7 mouse cellular contexts compared by ENCODE assay signal in the genomic region with DNA sequence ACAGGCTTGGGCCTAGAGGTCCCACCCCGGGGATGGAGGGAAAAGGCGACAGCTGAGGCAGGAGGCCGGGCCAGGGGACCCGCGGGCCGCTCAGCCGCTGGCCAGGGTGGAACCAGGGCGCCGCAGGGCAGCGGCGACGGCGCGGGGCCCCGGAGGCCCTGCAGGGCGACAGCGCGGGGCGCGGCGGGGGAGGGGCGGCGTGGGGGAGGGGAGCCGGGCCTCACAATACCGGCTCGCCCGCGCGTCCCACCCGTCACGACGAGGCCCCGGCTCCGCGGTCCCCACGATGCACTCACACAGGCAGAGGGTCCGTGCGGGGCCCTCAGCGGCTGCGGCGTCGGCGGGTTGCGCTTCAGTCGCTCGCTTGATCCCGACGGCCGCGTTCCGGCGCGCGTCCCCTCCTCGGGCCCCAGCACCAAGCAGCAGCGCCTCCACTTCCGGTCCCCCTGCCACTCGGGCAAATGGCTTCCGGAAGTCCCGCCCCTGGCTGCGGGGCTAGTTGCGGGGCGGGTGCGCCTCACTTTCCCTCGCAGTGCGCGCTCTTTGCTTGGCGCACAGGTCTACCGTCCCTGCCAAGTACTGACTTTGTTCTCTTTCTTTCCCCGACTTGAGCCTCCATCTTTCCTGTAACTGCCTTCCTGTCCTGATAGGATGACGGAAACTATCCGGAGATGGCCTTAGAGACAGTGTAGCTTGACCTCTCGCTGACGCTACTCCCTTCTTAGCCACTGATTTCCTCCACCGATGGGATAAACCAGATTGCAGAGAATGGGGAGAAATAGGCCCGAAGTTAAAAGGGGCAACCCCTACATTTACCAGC. TPM values are rescaled to one million over a fixed set of nuclear protein-coding genes. Genes with fewer than 3 reads are reported as not detected.
A peak's percentile ranks its signal among the peaks of the same experiment; 100 is the strongest.
DNase-seq lines count a peak whose midpoint lies in the region; ATAC-seq and TF ChIP-seq lines count a peak whose summit lies in the region.

No protein-coding gene starts in this region.

- peak overlapping the region; percentile 97 for H3K27ac ChIP-seq in intestine, postnatal 0 days (ENCODE audit: low read depth, low read length)
- H3K27ac ChIP-seq in midbrain, embryonic 12.5 days (replicated peaks): peak overlapping the region; percentile 96
- peak overlapping the region; percentile 87 for H3K27ac ChIP-seq in small intestine, adult 2 months (ENCODE audit: insufficient read depth, low read depth, low read length)

- peak overlapping the region; percentile 92 for H3K9ac ChIP-seq in intestine, postnatal 0 days (ENCODE audit: low read depth, low read length)
- H3K9ac ChIP-seq in midbrain, embryonic 12.5 days (replicated peaks): peak overlapping the region; percentile 97

- H3K9me3 ChIP-seq in intestine, postnatal 0 days (ENCODE audit: control insufficient read depth): no peaks in the 10 kb centered on the region
- no peaks in the 10 kb centered on the region for H3K9me3 ChIP-seq in midbrain, embryonic 12.5 days

- no peaks in the 10 kb centered on the region for H3K27me3 ChIP-seq in intestine, postnatal 0 days (replicated peaks; ENCODE audit: control insufficient read depth, insufficient read depth, low read length)
- no peaks in the 10 kb centered on the region for H3K27me3 ChIP-seq in midbrain, embryonic 12.5 days
- no peaks in the 10 kb centered on the region for H3K27me3 ChIP-seq in small intestine, adult 2 months (ENCODE audit: control insufficient read depth, insufficient read depth, low read length)

- no peak for TF ChIP-seq CTCF in intestine, postnatal 0 days (IDR thresholded peaks at IDR 0.05; ENCODE audit: low read depth)
- no peak for TF ChIP-seq CTCF in small intestine, adult 2 months (IDR thresholded peaks at IDR 0.05; ENCODE audit: extremely low read depth, insufficient read length, insufficient replicate concordance, low read depth, low read length)

- H3K4me2 ChIP-seq in intestine, postnatal 0 days (replicated peaks; ENCODE audit: low read depth): peak overlapping the region; percentile 78
- peak overlapping the region; percentile 94 for H3K4me2 ChIP-seq in midbrain, embryonic 12.5 days (replicated peaks)

- intact Hi-C loops in left cerebral cortex, postnatal 4 days (cut with DNase I): loop anchor here (2.0 kb wide), 1 partner anchor 28 kb away; a partner anchor contains a TSS

- DNase-seq in adrenal gland, adult 2 months: peak; percentile 94
- DNase-seq in embryo, embryonic 11.5 days (ENCODE audit: low read depth, low spot score): peak; percentile 80
- peak; percentile 77 to 92 for DNase-seq in gastrocnemius, postnatal 4 days (ENCODE audit: low spot score in 2 of 2)
- DNase-seq in left cerebral cortex, postnatal 4 days: peak; percentile 95

- H3K36me3 ChIP-seq in intestine, postnatal 0 days (ENCODE audit: control insufficient read depth, insufficient read depth): no peaks in the 10 kb centered on the region
- H3K36me3 ChIP-seq in midbrain, embryonic 12.5 days: 0 out of 2 replicates have a peak, but pooled peaks cover 4% of the 10 kb centered on the region
- H3K36me3 ChIP-seq in small intestine, adult 2 months (ENCODE audit: control insufficient read depth, insufficient read depth, low read length): no peaks in the 10 kb centered on the region

- ATAC-seq in intestine, postnatal 0 days: peak; percentile 90
- ATAC-seq in midbrain, embryonic 12.5 days (ENCODE audit: low FRiP score, low read depth): peak; percentile 94

- no peaks in the 10 kb centered on the region for H3K4me1 ChIP-seq in intestine, postnatal 0 days (replicated peaks; ENCODE audit: control insufficient read depth, insufficient read depth, low read length)
- H3K4me1 ChIP-seq in midbrain, embryonic 12.5 days: peaks cover 39% of the 10 kb centered on the region
- no peaks in the 10 kb centered on the region; the same call in 1 of the 2 replicates for H3K4me1 ChIP-seq in small intestine, adult 2 months (ENCODE audit: control insufficient read depth, insufficient read depth, insufficient read length, low read length)

- peak overlapping the region; percentile 93 for H3K4me3 ChIP-seq in intestine, postnatal 0 days (ENCODE audit: low read depth, low read length)
- peak overlapping the region; percentile 98 for H3K4me3 ChIP-seq in midbrain, embryonic 12.5 days
- peak overlapping the region; percentile 93 for H3K4me3 ChIP-seq in small intestine, adult 2 months (ENCODE audit: low read depth, low read length)

- TF ChIP-seq POLR2A in small intestine, adult 2 months (IDR thresholded peaks at IDR 0.05; ENCODE audit: low read depth, low read length): peak; percentile 50

- under 1% methylated on average over 59 of the region's 76 CpGs for WGBS in intestine, postnatal 0 days
- under 1% methylated on average over 64 of the region's 76 CpGs for WGBS in midbrain, embryonic 12.5 days
- under 1% methylated on average over 72 of the region's 76 CpGs for WGBS in small intestine, adult 2 months

RNA-seq across cellular contexts. Expression of a gene that starts 27.9 kb away (rescaled TPM):
- 100 to 1,000 TPM; 154 to 167 TPM for total RNA-seq in adrenal gland, adult 2 months (2021)
- polyA plus RNA-seq in adrenal gland, adult 2 months (2012; rRNA removed): 57.5 and 96.7 TPM in 2 replicates
- total RNA-seq in gastrocnemius, postnatal 4 days (2021): 100 to 1,000 TPM; 104 to 110 TPM
- polyA plus RNA-seq in intestine, postnatal 0 days (2015; fragmentation: Nextera tagmentation; extraction: Ambion mirVana): 78.1 and 78.2 TPM in 2 replicates
- 100 to 1,000 TPM; 262 to 267 TPM for total RNA-seq in left cerebral cortex, postnatal 4 days (2021)
- polyA plus RNA-seq in midbrain, embryonic 12.5 days (2016; fragmentation: Nextera tagmentation; extraction: Ambion mirVana): 291 and 326 TPM in 2 replicates
- 2.5 and 12.8 TPM in 2 replicates for polyA plus RNA-seq in small intestine, adult 2 months (2012; rRNA removed)

RNA-seq across cellular contexts. Expression of a gene that starts 28.0 kb away (rescaled TPM):
- 10 to 100 TPM; 49.2 to 87.3 TPM for total RNA-seq in adrenal gland, adult 2 months (2021)
- polyA plus RNA-seq in adrenal gland, adult 2 months (2012; rRNA removed): 17.2 and 30.2 TPM in 2 replicates
- total RNA-seq in gastrocnemius, postnatal 4 days (2021): 10 to 100 TPM; 62.9 to 70.1 TPM
- polyA plus RNA-seq in intestine, postnatal 0 days (2015; fragmentation: Nextera tagmentation; extraction: Ambion mirVana): 7.4 and 10.0 TPM in 2 replicates
- total RNA-seq in left cerebral cortex, postnatal 4 days (2021): 10 to 100 TPM; 54.6 to 56.9 TPM
- polyA plus RNA-seq in midbrain, embryonic 12.5 days (2016; fragmentation: Nextera tagmentation; extraction: Ambion mirVana): 11.8 and 12.6 TPM in 2 replicates
- 9.2 and 14.5 TPM in 2 replicates for polyA plus RNA-seq in small intestine, adult 2 months (2012; rRNA removed)

RNA-seq across cellular contexts. Expression of a gene that starts 29.6 kb away (rescaled TPM):
- total RNA-seq in adrenal gland, adult 2 months (2021): 100 to 1,000 TPM; 138 to 351 TPM
- 942 and 1,575 TPM in 2 replicates for polyA plus RNA-seq in adrenal gland, adult 2 months (2012; rRNA removed)
- 10 to 100 TPM; 61.5 to 65.5 TPM for total RNA-seq in gastrocnemius, postnatal 4 days (2021)
- 65.0 and 70.5 TPM in 2 replicates for polyA plus RNA-seq in intestine, postnatal 0 days (2015; fragmentation: Nextera tagmentation; extraction: Ambion mirVana)
- total RNA-seq in left cerebral cortex, postnatal 4 days (2021): 10 to 100 TPM; 80.0 to 97.1 TPM
- polyA plus RNA-seq in midbrain, embryonic 12.5 days (2016; fragmentation: Nextera tagmentation; extraction: Ambion mirVana): 36.0 and 36.4 TPM in 2 replicates
- 337 and 348 TPM in 2 replicates for polyA plus RNA-seq in small intestine, adult 2 months (2012; rRNA removed)

RNA-seq across cellular contexts. Expression of a gene that starts 48.8 kb away (rescaled TPM):
- total RNA-seq in adrenal gland, adult 2 months (2021): 100 to 1,000 TPM in 1 of 2 experiments, 10 to 100 TPM in 1; 80.8 to 268 TPM
- polyA plus RNA-seq in adrenal gland, adult 2 months (2012; rRNA removed): 59.9 and 80.9 TPM in 2 replicates
- total RNA-seq in gastrocnemius, postnatal 4 days (2021): 100 to 1,000 TPM in 1 of 2 experiments, 10 to 100 TPM in 1; 79.2 to 103 TPM
- 416 and 455 TPM in 2 replicates for polyA plus RNA-seq in intestine, postnatal 0 days (2015; fragmentation: Nextera tagmentation; extraction: Ambion mirVana)
- total RNA-seq in left cerebral cortex, postnatal 4 days (2021): 1 to 10 TPM; 5.7 to 6.9 TPM
- polyA plus RNA-seq in midbrain, embryonic 12.5 days (2016; fragmentation: Nextera tagmentation; extraction: Ambion mirVana): 26.6 and 31.6 TPM in 2 replicates
- 323 and 328 TPM in 2 replicates for polyA plus RNA-seq in small intestine, adult 2 months (2012; rRNA removed)

Comparison
In these comparisons a context has a peak if more than half of its experiments do, and no peak if none do; other contexts are left out.
1. Peak in every context shown above with its lines: DNase-seq, ATAC-seq, H3K4me3 ChIP-seq and H3K27ac ChIP-seq.